Mouse (Mus musculus) testis, postnatal 10 days (tissue): ENCODE data around the gene Usp39.

ENCODE experiments used
- DNase-seq: peaks from one replicate; pipeline ENCODE4 v3.0.0; 2021; ENCODE audit warnings: low spot score

The Usp39 gene

GRCm38 (mm10) chr6:72345074-72345567 lies at the start of gene Usp39:
Gene Usp39, minus strand, starts transcription at chr6:72345184.
- DNase-seq, result peak; percentile 94

GRCm38 (mm10) chr6:72392341-72392740 lies 47.4 kb upstream of the Usp39 start:
- no peak for DNase-seq

DNA sequence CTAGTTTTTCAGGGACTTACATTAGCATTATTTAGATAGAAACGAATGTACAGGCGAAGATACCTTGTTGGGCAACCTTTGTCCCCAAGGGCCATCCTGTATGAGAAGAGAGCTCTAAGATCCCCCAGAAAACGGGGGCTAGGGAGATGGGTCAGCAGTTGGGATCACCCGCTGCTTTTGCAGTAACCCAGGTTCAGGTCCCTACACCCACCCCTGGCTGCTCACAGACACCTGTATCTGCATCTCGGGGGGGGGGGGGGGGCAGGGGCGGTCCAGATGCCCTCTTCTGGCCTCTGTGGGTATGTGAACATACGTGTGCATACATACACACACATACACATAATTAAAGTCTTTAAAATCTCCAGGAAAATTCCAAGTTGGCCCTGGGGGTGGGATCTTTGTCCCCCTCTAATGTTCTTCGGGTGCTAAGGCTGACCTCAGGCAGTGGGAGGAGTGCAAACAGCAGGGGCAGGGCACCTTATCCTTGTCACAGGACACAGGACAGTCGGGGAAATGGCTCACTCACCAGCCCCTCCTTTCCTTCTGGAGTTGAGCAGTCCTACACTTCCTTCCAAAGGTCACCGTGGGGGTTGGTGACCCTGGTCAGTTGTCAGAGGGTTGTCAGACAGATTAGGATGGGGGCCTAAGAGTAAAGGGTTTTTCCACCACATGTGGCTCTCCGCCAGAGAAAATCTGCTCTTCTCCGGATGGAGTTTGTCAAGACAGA lies 46.0 kb upstream of the Usp39 start:
- peak; percentile 59 for DNase-seq

GRCm38 (mm10) chr6:72389941-72390771 lies 45.2 kb upstream of the Usp39 start, which contains the start of gene Vamp8:
Gene Vamp8, minus strand, starts transcription at chr6:72390703.
- DNase-seq, result peak; percentile 90

DNA sequence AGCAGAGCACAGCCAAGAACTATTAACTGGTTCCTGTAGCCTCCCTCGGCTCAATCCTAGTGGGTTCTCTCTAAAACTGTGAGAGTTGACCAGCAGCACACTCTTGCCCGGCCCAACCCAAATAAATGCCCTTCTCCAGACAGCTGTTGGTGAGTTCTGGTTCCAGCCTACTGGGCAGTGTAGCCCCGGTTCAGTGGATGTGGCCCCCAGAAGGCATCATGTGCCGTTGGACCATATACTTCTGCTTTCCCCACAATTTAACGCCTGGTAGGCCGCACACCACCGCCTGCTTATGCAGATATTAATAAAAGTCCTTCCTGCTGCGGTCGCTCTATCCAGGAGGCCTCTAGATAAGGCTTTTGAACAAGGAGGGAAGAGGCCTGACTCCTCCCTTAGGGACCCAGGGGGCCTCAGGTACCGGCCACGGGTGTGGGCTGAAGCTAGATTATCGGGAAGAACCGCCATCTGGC lies 44.5 kb upstream of the Usp39 start:
- DNase-seq, result no peak

- no peak for DNase-seq
These were observed 43.9 kb upstream of the Usp39 start for GRCm38 (mm10) chr6:72388791-72389329.

DNA sequence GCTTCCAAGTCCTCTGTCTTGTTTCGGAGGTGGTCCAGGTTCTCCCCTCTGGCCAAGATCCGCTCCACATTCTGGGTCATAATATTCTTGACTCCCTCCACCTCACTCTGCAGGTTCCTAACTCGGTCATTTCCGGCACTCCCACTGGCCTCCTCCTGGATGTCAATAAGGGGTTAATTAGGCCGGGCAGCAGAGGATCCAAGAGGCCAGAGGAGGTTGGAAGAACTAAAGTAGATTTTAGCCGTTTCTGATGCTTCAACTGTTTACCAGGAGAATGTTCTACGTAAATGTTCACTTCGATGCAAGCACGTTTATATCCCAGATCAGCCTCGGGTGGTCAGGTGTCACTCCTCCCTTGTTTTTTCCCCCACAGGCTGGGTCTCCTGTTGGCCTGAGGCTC lies 43.3 kb upstream of the Usp39 start:
- DNase-seq, result no peak

GRCm38 (mm10) chr6:72387816-72388215 lies 42.8 kb upstream of the Usp39 start:
- no peak for DNase-seq

- no peak for DNase-seq
These were observed 41.6 kb upstream of the Usp39 start for GRCm38 (mm10) chr6:72386561-72386960.

DNA sequence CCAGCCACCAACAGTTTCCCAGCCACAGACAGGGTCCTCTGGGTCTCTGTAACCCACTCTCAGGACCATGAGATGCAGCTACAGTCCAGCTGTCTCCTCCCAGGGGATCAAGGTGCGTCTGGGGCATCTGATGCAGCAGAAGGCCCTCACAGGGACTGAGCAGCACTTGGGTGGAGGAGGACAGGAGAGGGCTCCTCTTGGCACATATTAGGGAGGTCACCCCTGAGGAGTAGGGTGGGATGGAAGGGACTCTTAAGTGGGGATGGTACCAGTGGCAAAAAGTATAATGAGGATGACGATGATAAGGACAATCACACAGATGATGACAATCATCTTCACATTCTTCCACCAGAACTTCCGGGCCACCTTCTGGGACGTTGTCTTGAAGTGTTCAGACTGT lies 40.3 kb upstream of the Usp39 start:
- no peak for DNase-seq

GRCm38 (mm10) chr6:72383952-72384351 lies 39.0 kb upstream of the Usp39 start:
- DNase-seq, result no peak

DNA sequence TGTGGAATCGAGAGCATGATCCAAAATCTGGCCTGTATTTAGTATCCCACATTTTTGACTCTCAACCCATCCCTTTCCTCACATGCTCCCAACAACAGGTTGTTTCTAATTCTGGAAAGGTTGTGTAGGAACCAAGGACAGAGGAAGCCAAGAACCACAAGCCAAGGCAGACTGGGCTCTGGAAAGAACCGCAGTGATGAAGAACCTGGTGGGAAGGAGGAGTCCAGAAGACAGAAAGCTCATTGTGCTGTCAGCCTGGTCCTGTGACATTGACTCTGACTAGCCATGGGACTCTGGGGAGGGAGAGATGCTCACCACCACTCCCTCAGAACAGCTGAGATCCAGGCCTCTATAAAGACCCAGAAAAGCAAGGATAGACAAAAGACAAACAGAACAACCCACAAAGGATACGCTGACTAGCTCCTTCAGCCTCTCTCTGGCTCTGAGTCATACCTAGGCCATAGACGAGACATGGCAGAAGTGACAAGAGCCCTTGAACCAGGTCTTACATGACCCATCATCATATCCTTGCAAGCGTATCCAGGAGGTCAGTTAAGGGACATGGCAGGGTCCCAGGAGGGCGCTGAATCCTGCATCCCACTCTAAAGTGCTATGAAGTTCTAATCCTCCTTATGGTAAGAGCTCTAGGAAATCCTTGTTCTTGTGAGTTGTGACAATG lies 38.3 kb upstream of the Usp39 start:
- DNase-seq, result no peak

- DNase-seq, result no peak
These were observed 37.5 kb upstream of the Usp39 start for GRCm38 (mm10) chr6:72382494-72382893.

DNA sequence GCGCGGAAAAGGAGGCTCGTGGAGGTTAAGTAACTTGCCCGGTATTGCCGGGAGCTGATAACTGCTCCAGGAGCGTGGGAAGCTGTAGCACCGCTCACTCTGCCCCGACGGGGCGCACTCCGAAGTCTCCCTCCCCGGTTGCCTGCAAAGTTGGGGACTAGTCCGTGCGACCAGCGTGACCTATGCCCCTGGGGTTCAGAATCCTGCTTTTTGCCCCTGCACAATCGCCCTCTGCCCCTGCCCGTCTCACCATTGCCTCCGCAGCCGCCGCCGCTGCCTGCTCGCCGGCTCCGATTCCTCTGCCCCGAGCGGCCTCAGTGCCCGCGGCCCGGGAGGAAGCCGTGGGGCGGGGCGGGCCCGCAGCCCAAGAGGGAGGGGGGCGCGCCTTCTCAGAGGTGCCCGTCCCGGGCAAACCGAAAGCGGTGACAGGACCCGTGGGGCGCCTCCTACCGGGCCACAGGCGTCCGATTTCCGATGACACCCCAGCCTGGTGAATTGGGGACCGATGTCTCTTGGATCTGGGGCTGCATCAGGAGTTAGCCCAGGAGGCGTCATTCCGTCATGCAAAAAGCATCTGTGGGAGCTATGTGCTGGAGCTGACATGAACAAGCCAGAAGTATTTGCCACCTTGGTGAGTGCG lies 35.3 kb upstream of the Usp39 start, which contains the start of gene Vamp5:
Vamp5 (minus strand) TSS at position 338 of the 640 bp plus-strand sequence.
- DNase-seq, result peak; percentile 87

DNA sequence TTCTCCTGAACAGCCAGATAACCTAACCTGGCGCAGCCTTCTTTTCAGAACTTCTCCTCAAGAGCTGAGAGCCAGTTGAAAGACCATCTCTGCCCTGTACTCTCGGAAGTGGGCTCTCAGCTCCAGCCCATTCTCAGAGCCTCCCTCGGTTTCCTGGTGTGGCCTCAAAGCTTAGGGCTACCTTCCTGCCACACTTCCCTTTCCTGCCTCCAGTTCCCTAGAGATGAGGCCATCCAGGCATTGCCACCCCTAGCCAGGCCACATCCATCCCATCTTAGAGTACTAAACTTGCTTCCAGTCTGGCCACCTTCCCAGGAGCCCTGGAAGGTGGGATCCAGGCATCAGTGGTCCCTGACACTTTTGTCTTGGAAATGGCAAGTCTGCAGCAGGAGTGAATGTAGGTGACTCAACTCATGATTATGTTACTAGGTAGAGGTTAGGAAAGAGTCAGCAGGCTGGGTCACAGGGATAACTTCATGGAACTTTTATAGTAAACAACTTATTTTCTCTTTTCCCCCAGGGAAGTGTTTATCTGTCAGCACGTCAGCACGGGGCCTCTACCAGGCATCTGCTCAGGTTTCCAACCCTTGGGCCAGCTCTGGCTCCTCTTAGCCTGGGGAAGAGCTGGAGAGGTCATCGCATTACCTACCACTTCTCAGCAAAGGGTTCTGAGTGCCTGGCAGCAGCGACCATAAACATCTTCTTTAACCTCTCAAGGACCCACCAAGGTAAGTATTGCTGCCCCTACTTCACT lies 34.6 kb upstream of the Usp39 start:
- no peak for DNase-seq

DNA sequence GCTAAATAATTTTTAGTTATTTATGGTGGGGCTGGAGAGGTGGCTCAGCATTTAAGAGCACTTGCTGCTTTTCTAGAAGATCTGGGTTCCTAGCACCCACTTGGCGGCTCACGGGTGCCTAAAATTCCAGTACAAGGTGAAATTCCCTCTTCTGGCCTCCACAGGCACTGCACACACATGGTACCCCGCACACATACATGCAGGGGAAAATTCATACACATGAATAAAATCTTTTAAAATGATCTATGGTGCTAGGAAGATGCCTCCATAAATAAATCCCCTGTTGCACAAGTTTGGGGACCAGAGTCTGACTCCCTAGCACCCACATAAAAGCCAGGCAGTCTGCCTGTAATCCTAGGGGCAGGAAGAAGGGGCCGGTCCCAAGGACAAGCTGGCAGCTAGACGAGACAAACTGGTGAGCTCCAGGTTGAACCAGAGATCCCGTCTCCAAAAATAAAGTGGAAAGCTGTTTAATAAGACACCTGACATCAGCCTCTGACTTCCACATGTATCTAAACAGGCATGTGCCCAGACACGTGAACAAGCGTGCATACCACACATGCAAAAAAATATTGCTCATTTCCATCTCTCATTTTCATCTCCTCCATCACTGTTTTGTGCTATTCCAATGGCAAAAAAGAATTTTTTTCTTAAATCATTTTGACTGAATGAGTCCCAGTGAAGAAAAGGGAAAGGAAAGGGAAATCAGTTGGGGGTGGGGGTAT lies 33.7 kb upstream of the Usp39 start:
- DNase-seq, result no peak

GRCm38 (mm10) chr6:72374820-72375563 lies 30.0 kb upstream of the Usp39 start:
- no peak for DNase-seq

- no peak for DNase-seq
These were observed 29.2 kb upstream of the Usp39 start for GRCm38 (mm10) chr6:72374206-72374605.

DNA sequence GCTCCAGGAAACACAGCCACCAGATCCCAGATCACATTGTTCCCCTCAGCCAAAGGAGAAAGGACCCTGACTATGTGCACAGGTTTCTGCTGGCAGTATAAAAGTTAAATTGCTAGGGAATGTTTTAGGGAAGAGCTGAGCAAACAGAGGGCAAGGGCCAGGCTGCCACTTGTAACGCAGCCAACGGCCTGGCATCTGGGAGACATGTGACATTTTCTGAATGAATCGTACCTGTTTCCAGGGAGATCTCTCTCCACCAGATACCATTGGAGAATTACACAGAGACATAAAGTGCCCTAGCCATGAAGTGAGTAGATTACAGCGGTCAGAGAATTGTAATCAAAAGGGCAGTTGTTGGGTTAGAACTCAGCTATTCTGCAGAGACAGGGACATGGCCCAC lies 28.2 kb upstream of the Usp39 start:
- no peak for DNase-seq
